Mouse (Mus musculus): Measurements from ENCODE around the gene Rfc1. TPM values are rescaled to one million over a fixed set of nuclear protein-coding genes. Genes with fewer than 3 reads are reported as not detected.
"Not testable (repeated sequence)": the region's sequence is repeated elsewhere in the genome, so short reads cannot be mapped to it uniquely, and the experiment has no call there.

The Rfc1 gene
- total RNA-seq, 1 experiment from 2014 or later, result 120 TPM

GRCm38 (mm10) chr5:65308866-65309265 lies 26.6 kb downstream of the Rfc1 start:
- peak; percentile 93 for ATAC-seq (ENCODE audit: extremely low read depth, insufficient number of reproducible peaks, low FRiP score, poor library complexity, severe bottlenecking)

- ATAC-seq (ENCODE audit: extremely low read depth, insufficient number of reproducible peaks, low FRiP score, poor library complexity, severe bottlenecking), result no peak
Observed at GRCm38 (mm10) chr5:65308208-65308607, 27.3 kb downstream of the Rfc1 start.

GRCm38 (mm10) chr5:65305516-65305915 lies 30.0 kb downstream of the Rfc1 start:
- no peak for ATAC-seq (ENCODE audit: extremely low read depth, insufficient number of reproducible peaks, low FRiP score, poor library complexity, severe bottlenecking)

- no peak for ATAC-seq (ENCODE audit: extremely low read depth, insufficient number of reproducible peaks, low FRiP score, poor library complexity, severe bottlenecking)
Observed at GRCm38 (mm10) chr5:65300121-65300520, 35.3 kb downstream of the Rfc1 start.

DNA sequence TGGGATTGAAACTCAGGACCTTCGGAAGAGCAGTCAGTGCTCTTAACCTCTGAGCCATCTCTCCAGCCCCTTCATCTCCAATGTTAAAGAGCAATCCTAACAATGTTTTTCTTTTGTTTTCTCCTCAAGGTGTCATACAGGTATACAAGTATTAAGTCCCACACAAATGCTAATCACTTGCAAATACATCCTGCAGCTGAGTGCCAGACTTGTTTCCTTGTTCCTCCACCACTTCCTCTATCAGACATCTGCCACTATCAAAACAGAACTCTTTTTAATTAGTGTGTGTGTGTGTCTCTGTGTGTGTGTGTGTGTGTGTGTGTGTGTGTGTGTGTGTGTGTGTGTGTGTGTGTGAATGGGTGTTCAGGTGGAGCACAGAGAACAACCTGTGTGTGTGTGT lies 35.8 kb downstream of the Rfc1 start:
- not testable (repeated sequence) for ATAC-seq (ENCODE audit: extremely low read depth, insufficient number of reproducible peaks, low FRiP score, poor library complexity, severe bottlenecking)

DNA sequence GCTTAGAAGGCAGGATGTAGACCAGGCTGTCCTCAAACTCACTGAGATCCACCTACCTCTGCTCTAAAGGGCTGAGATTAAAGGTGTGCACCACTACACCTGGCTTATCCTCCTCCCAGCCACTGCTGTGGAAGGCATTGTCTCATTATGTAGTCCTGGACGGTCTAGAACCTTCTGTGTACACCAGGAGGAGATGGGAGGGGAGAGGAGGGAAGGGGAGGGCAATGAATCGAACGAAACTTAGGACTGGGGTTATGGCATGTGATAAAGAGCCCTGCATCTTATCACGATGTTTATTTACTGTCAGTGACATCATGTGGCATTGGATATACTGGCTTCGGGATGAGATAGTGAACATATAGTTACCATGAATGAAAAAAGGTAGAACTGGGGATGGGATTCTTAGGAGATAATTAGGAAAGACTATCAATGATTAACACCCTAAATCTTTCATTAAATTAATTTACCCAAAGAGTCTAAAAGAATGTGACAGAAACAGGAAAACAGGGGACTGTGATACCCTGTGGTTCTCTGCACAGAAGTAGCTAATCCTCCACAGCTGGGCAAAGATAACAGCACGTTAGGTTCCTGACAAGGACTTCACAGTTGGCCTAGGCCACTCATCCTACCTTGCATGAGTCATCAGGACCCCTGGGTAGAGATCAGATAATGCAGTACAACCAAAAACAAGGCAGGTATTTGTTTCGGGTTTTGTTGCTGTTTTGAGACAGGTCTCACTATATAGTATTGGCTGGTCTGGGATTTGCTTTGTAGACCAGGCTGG lies 37.1 kb downstream of the Rfc1 start:
- ATAC-seq (ENCODE audit: extremely low read depth, insufficient number of reproducible peaks, low FRiP score, poor library complexity, severe bottlenecking), result no peak

GRCm38 (mm10) chr5:65294270-65294669 lies 41.2 kb downstream of the Rfc1 start:
- ATAC-seq (ENCODE audit: extremely low read depth, insufficient number of reproducible peaks, low FRiP score, poor library complexity, severe bottlenecking), result no peak

DNA sequence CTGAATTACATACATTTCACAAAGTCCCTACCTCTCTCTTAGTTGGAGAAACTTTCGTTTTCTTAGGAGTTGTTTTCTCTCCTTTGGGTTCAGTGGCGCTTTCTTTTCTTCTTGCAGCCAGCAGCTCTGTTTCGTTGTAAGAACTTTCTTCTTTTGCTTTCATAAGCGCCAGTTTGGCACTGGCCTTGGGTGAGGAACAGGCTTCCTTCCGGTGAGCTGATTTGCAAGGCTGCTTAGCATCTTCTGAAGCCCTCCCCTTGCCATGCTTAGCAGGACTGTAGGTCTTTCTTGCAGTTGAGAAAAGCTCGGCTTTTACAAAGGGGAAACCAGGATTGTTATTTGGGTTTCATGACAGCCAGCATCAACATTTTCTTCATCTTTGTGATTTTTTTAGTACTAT lies 41.8 kb downstream of the Rfc1 start:
- no peak for ATAC-seq (ENCODE audit: extremely low read depth, insufficient number of reproducible peaks, low FRiP score, poor library complexity, severe bottlenecking)

GRCm38 (mm10) chr5:65289009-65289408 lies 46.5 kb downstream of the Rfc1 start:
- not testable (repeated sequence) for ATAC-seq (ENCODE audit: extremely low read depth, insufficient number of reproducible peaks, low FRiP score, poor library complexity, severe bottlenecking)

GRCm38 (mm10) chr5:65287751-65288701 lies 47.4 kb downstream of the Rfc1 start:
- ATAC-seq (ENCODE audit: extremely low read depth, insufficient number of reproducible peaks, low FRiP score, poor library complexity, severe bottlenecking), result no peak

- peak; percentile 55; the same call in 1 of the 2 replicates for ATAC-seq (ENCODE audit: extremely low read depth, insufficient number of reproducible peaks, low FRiP score, poor library complexity, severe bottlenecking)
Observed at GRCm38 (mm10) chr5:65284171-65284570, 51.3 kb downstream of the Rfc1 start.

DNA sequence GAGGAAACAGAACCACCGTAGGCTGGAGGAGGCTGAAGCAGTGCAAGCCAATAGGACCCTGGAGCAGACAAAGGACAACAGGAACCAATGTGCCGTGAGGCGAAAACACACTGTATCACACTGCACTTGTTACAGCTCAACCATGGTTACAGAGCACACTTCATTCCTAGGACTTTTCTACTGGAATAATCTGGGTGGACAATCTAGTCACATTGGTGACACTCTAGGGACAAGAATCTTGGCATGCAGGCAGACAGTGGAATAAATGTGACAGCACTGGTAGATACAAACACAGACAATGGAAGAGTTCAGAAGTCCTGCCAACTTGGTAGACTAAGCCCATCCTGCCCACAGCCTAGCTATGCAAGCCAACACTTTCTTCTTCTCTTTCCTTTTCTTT lies 54.3 kb downstream of the Rfc1 start:
- no peak for ATAC-seq (ENCODE audit: extremely low read depth, insufficient number of reproducible peaks, low FRiP score, poor library complexity, severe bottlenecking)

- no peak for ATAC-seq (ENCODE audit: extremely low read depth, insufficient number of reproducible peaks, low FRiP score, poor library complexity, severe bottlenecking)
Observed at GRCm38 (mm10) chr5:65279133-65279651, 56.3 kb downstream of the Rfc1 start.

DNA sequence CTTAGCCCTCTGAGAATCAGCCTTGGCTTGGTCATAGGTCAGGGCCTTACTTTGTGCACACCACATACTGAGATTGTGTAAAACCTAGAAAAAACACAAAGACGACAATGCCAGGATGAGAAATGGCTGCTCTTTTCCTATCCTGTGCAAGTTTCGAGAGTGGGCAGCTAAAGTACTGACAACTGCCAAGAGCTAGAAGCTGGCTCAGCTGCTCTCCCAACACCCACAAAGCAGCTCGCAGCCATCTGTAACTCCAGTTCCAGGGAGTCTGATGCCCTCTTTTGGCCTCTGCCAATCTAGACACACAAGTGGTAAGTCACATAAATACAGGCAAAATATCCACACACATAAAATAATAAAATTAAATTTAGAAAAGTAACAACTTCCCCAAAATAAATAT lies 61.5 kb downstream of the Rfc1 start:
- no peak for ATAC-seq (ENCODE audit: extremely low read depth, insufficient number of reproducible peaks, low FRiP score, poor library complexity, severe bottlenecking)

DNA sequence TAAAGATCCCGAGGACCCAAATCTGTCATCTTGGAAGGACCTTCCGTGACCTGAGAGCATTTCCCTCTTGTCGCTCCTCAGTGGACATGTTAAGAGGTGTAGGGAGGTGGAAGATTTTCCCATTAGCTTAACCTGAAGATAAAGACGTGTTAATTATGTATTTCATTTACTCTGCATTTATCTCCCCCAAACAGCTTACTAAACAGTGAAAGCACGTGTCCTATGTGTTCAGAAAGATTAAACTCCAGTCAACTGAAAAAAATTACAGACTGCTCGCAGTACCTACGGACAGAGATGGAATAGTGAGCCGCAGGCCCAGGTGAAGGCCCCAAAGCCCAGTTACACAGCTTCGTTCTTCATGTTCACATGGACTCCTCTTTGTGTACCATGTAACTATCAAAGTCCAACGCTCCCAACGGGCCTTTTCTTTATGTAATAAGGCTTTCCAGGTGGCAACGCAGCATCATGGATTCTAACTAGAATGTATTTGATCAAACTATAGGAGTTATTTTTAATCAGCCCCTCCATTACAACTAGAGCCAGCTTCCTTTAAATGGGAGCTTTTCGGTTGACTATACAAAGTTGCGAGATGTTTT lies 77.5 kb downstream of the Rfc1 start:
- ATAC-seq (ENCODE audit: extremely low read depth, insufficient number of reproducible peaks, low FRiP score, poor library complexity, severe bottlenecking), result no peak

GRCm38 (mm10) chr5:65250185-65250855 lies 85.2 kb downstream of the Rfc1 start:
- ATAC-seq (ENCODE audit: extremely low read depth, insufficient number of reproducible peaks, low FRiP score, poor library complexity, severe bottlenecking), result no peak

- ATAC-seq (ENCODE audit: extremely low read depth, insufficient number of reproducible peaks, low FRiP score, poor library complexity, severe bottlenecking), result no peak
Observed at GRCm38 (mm10) chr5:65247296-65247695, 88.2 kb downstream of the Rfc1 start.

GRCm38 (mm10) chr5:65242740-65243139 lies 92.7 kb downstream of the Rfc1 start:
- no peak for ATAC-seq (ENCODE audit: extremely low read depth, insufficient number of reproducible peaks, low FRiP score, poor library complexity, severe bottlenecking)
